Mouse (Mus musculus) erythroblast, embryonic 14.5 days (primary cell): ENCODE data around the gene Lrrn4. TPM values are rescaled to one million over a fixed set of nuclear protein-coding genes. Genes with fewer than 3 reads are reported as not detected.

Experiments used
- H3K27me3 ChIP-seq: 2 replicates; pipeline ENCODE4 v1.6.1; 2012; ENCODE audit warnings: inconsistent platforms; ENCODE audit not compliant: control insufficient read depth
- H3K36me3 ChIP-seq: 2 replicates; pipeline ENCODE4 v1.6.1; 2012; ENCODE audit warnings: mild to moderate bottlenecking, inconsistent platforms; ENCODE audit not compliant: control insufficient read depth
- H3K4me1 ChIP-seq: 2 replicates; pipeline ENCODE4 v1.6.1; 2012; ENCODE audit warnings: inconsistent platforms; ENCODE audit not compliant: control insufficient read depth
- H3K4me3 ChIP-seq: replicated peaks from 2 replicates; pipeline ENCODE3; 2012; ENCODE audit warnings: moderate library complexity, mild to moderate bottlenecking, inconsistent platforms
- H3K9me3 ChIP-seq: 2 replicates; pipeline ENCODE4 v1.6.1; 2012; ENCODE audit warnings: low read length, inconsistent platforms, mixed read lengths; ENCODE audit not compliant: control insufficient read depth
- GATA1 ChIP-seq: IDR thresholded peaks from 2 replicates; pipeline ENCODE4 v1.6.1; 2012; ENCODE audit warnings: low read length, inconsistent platforms, mixed read lengths
- TAL1 ChIP-seq: IDR thresholded peaks from 3 replicates; pipeline ENCODE4 v1.6.1; 2012; ENCODE audit warnings: low read length, inconsistent platforms, mixed read lengths
- polyA plus RNA-seq: library from polyadenylated mRNA; stranded (reverse); fragments of >175 nt; gene quantifications from 2 replicates; pipeline ENCODE4 v1.2.3, GENCODE M21; 2012

Gene Lrrn4
- not detected in 2 replicates for polyA plus RNA-seq

DNA sequence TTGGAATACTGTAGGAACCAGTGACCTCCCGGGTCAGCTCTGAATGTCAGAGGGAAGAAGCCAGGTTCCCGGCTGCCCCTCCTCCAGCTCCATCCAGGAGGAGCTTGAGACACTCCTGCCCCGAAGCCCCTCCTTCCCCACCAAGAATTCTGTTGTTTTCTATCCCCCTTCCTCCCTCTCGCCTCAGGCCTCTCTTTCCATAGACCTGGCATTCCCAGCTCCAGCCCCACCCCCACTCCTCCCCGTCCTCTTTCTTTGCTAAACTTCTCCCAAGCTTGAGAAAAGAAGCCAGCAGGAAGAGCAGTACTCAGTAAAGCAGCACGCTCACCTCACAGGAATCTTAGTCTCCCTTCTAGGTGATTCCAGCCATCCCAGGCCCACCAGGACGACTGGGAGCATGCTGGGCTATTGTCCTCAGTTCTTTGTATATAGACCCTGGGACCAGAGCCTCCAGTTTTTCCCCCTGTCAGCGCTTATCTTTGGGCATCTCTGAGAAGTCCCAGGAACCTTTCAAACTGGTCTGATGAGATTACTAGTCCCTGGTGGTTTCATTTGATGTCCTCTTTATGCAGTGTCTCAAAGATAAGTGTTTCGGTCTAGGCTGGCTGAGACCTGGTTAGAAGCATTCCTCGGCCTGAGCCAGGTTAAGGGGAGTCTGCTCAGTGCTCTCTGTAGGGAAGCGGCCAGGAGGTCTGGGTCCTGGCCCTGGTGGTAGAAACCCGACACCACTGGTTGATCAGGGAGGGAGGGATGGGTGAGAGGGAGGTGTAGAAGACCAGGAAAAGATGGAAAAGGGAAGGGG is at the start of gene Lrrn4:
Gene Lrrn4 (minus strand): TSS at position 48 of the 802 bp plus-strand sequence.
- TF ChIP-seq GATA1 (no peak), TAL1 (no peak)
- Histone ChIP-seq H3K36me3 (no peaks in the 10 kb centered on the region), H3K9me3 (no peaks in the 10 kb centered on the region), H3K4me1 (no peaks in the 10 kb centered on the region), H3K4me3 (no peak within 1 kb of the TSS), H3K27me3 (peaks cover 48% of the 10 kb centered on the region)

DNA sequence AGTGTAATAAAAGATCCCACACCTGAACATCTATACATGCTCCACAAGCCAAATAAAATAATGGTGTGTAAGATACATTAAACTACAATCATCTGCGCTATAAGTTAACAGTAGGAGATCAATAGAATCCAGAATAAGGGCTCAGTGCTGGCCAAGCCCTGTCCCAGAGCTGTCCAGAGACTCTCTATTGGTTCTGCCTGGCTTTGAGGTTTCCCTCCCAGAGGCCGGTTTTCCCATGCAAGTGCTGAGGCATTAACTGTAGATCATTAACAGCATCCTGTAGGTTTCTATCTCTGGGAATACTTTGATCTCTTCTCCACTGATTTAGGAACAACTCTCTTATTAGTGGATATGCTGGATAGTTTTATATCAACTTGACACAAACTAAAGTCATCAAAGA is 48.3 kb upstream of the Lrrn4 start:
- no peaks in the 10 kb centered on the region for H3K36me3 ChIP-seq
- no peaks in the 10 kb centered on the region for H3K9me3 ChIP-seq
- H3K4me3 ChIP-seq: no peak overlapping the region
- no peaks in the 10 kb centered on the region for H3K4me1 ChIP-seq
- TF ChIP-seq GATA1 (no peak), TAL1 (no peak)
- H3K27me3 ChIP-seq: no peaks in the 10 kb centered on the region

DNA sequence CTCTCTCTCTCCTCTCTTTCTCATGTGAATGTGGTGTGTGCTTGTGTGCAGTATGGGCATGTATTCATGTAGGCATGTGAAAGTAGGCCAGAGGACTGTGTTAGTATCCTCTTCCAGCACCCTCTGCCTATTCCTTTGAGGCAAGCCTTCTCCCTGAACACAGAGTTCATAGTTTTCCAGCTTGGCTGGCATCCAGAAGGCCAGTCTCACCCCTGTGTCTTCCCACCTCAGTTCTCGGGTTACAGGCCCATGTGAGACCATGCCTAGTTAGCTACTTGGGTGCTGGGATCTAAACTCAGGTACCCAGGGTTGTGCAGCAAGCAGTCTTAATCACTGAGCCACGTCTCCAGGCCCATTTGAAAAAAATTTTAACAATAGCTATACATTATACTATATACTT is 47.2 kb upstream of the Lrrn4 start:
- no peaks in the 10 kb centered on the region for H3K36me3 ChIP-seq
- no peaks in the 10 kb centered on the region for H3K27me3 ChIP-seq
- H3K4me3 ChIP-seq: no peak overlapping the region
- TF ChIP-seq TAL1 (no peak), GATA1 (no peak)
- H3K4me1 ChIP-seq: no peaks in the 10 kb centered on the region
- no peaks in the 10 kb centered on the region for H3K9me3 ChIP-seq

DNA sequence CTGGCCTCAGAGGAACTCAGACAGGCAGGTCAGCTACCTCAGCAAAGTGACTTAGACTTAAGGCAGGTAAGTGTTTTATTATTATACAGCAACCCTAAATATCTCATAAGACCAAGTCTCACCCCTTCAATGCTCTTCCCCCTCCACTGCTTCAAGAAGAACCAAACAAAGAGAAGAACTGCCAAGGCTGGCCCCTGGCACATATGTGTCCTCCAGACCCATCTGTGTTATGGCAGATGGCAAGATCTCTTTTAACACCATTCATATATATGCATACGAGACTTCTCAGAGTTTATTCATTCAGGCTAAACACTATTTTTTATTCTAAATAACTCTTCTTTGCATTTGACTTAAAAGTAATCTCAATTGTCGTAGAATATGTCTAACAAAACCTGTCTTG is 46.6 kb upstream of the Lrrn4 start:
- TF ChIP-seq GATA1: no peak
- TF ChIP-seq TAL1: no peak
- Histone ChIP-seq H3K4me1 (no peaks in the 10 kb centered on the region), H3K4me3 (no peak overlapping the region), H3K27me3 (no peaks in the 10 kb centered on the region), H3K9me3 (no peaks in the 10 kb centered on the region), H3K36me3 (no peaks in the 10 kb centered on the region)

DNA sequence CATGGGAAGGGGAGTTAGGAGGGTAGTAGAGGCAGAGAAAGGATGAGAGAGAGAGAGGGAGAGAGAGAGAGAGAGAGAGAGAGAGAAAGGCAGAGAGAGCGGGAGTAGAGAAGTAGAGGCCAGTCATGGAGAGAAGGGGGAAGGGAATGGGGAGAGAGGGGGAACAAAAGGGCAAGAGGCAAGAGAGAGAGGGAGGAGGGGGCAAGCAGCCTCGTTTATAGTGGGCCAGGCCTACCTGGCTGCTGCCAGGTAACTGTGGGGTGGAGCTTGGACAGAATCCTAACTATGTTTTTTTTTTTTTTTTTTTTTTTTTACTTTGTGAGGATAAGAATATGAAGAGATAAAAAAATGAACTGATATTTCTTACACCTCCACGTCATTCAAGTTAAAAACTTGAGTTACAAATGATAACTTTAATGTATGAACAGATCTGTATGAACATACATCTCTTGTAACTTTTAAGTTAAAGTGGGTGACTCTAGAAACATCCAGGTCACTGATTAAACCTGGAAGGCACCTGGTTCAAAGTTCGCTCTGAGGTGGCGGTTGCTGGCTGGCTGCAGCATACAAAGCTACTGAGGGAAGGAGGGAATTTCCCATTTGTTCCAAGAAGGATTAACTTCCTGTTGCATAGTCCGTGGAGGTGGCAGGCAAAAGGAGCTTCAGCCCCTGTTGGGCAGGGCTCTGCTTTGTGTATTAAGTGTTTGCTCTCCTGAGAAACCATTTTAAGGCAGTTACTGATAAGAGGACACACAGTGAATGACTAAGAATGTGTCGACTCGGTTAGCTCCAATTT is 42.8 kb upstream of the Lrrn4 start:
- Histone ChIP-seq H3K9me3 (no peaks in the 10 kb centered on the region), H3K4me1 (no peaks in the 10 kb centered on the region), H3K36me3 (no peaks in the 10 kb centered on the region), H3K4me3 (no peak overlapping the region), H3K27me3 (no peaks in the 10 kb centered on the region)
- no peak for TF ChIP-seq GATA1
- no peak for TF ChIP-seq TAL1

DNA sequence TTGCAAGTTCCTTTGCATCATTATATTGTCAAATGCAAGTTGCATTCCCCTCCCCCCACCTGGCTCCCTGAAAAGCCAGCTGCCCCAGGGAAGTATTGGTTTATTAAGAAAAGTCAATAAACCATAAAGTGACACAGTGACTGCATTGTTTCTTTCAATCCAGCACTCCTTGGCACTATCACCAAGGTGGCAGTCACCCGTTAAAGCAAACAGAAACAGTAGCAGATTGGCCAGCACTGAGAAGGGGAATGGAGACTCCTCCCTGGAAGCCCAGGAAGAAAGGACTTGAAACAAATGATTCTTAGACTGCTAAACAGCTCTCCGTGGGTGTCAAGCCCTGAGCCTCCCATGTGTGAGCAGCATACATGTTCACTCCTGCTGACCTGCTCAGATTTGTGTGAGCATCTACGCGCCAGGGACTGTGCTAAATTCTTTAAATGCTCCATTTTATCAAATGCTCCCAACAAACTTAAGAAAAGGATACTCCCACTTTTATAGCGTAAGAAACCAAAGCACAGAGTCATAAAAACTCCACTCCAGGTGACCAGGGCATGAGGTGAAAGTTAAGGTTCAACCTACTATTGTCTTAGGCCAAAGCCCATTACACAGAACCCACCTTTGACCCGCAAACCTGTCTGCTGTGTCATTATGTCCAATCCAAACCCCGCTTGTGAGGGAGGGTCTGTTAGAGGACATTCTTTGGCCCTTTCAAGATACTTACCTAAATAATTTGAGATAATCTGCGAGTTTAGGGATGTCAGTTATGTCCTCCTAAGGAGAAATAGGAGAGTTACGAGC is 41.6 kb upstream of the Lrrn4 start:
- H3K36me3 ChIP-seq: no peaks in the 10 kb centered on the region
- no peak for TF ChIP-seq TAL1
- no peak for TF ChIP-seq GATA1
- H3K4me1 ChIP-seq: no peaks in the 10 kb centered on the region
- no peak overlapping the region for H3K4me3 ChIP-seq
- H3K9me3 ChIP-seq: no peaks in the 10 kb centered on the region
- no peaks in the 10 kb centered on the region for H3K27me3 ChIP-seq

DNA sequence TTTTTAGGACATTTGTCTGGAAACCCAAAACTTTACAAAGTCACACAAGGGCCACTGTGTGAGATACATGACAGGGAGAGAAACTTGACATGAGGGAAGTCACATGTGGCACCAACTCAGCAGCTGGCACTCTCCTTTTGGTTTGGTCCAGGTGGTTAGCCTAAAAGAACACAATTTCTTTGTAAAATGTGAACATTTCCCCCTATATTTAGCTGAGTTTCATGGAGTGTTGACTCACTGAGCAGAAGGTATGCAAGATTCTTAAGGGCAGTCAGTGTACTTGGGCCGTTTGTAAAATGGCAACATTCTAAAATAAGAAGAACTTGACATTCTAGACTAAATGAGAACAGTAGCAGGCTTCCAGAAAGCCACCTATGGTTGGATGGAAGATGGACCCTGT is 34.1 kb upstream of the Lrrn4 start:
- no peaks in the 10 kb centered on the region for H3K9me3 ChIP-seq
- H3K4me3 ChIP-seq: no peak overlapping the region
- no peaks in the 10 kb centered on the region for H3K36me3 ChIP-seq
- H3K4me1 ChIP-seq: no peaks in the 10 kb centered on the region
- TF ChIP-seq GATA1 (no peak), TAL1 (no peak)
- no peaks in the 10 kb centered on the region for H3K27me3 ChIP-seq

DNA sequence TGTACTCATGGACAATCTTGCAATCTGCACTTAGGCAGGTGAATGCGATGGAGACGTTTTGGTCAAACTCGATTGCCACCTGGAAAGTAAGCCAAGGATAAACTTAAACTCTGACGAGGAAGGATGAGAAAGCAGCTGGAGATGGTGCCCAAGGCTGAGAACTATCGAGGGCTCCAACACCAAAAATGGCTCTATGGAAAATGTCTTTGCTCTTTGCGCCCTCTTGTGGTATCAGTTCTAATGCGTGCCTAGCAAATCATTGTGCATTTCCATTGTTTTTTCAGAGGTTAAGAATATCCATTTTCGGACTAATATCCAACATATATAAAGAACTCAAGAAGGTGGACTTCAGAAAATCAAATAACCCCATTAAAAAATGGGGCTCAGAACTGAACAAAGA is 26.1 kb upstream of the Lrrn4 start:
- no peaks in the 10 kb centered on the region for H3K27me3 ChIP-seq
- H3K4me1 ChIP-seq: no peaks in the 10 kb centered on the region
- H3K4me3 ChIP-seq: no peak overlapping the region
- TF ChIP-seq GATA1 (no peak), TAL1 (no peak)
- H3K9me3 ChIP-seq: no peaks in the 10 kb centered on the region
- no peaks in the 10 kb centered on the region for H3K36me3 ChIP-seq

DNA sequence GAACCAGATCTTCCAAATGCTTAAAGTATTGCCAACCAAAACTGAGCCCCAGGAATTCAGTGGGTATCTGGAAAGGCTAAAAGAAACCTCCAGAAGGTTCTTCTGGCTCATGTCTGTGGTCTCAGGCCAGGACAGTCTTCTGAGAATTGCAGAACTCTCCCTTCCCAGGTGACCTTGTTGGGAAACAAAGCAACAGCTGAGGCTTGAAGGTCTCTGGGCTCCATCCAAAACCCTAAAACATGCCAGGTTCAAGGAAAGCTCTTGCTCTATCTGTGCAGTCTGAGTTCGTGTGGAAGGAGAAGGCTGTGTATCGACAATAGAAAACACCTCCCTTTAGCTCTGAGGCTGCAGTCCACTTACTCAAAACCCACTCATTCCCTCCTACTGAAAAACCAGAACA is 24.3 kb upstream of the Lrrn4 start:
- Histone ChIP-seq H3K36me3 (no peaks in the 10 kb centered on the region), H3K27me3 (no peaks in the 10 kb centered on the region), H3K9me3 (no peaks in the 10 kb centered on the region), H3K4me1 (no peaks in the 10 kb centered on the region), H3K4me3 (no peak overlapping the region)
- no peak for TF ChIP-seq GATA1
- TF ChIP-seq TAL1: no peak
